Mouse (Mus musculus) left cerebral cortex, postnatal 25 days (tissue): ENCODE results near the gene Gm17349. TPM values are rescaled to one million over a fixed set of nuclear protein-coding genes. Genes with fewer than 3 reads are reported as not detected.

Experiments used
- DNase-seq, 2 experiments: peaks; one replicate each; pipeline ENCODE4 v3.0.0; 2022; ENCODE audit warnings: low spot score in 2 of 2, mixed read lengths in 1 of 2
- intact Hi-C: fragments of 180-260 bp; cut with DNase I; formaldehyde crosslinking; loops from one replicate; pipeline ENCODE4 v1.15.1; 2025
- total RNA-seq, 2 experiments: library from RNA; stranded (reverse); gene quantifications; 2 replicates each; pipeline ENCODE4 v1.2.3; 2021

Gm17349 gene
- total RNA-seq, 2 experiments from 2014 or later, result 7.1 to 7.6 TPM

DNA sequence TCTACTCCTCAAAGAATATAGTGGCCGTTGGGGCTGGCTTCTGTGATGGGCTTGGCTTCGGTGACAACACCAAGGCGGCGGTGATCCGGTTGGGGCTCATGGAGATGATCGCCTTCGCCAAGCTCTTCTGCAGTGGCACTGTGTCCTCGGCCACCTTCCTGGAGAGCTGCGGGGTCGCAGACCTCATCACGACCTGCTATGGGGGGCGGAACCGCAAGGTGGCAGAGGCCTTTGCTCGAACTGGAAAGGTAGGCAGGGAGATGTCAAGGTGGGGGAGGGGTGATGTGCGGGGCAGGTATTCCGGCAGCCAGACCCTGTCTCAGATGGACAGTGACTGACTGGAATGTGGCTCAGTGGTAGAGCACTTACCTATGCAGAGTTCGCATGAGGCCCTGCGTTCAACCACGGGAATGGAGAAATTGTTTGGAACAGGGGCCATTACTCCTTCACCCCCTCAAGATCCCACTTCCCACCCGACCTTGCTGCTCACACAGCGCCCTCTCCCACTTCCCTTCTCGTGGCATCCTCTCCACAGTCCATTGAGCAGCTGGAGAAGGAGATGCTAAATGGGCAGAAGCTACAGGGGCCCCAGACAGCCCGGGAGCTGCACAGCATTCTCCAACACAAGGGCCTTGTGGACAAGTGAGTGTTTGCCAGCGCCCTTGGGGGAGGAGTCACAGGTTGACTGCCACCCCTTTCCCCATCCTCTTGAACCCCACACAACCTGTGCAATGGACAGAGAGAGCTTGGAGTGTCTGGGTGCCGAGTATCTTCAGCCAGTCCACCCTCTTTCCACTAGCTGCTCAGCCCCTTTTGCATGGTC lies 16.8 kb upstream of the Gm17349 start:
- intact Hi-C loops, result no loop called here
- DNase-seq, result no peak

GRCm38 (mm10) chr15:99719865-99720264 lies 14.6 kb upstream of the Gm17349 start:
- intact Hi-C loops, result no loop called here
- DNase-seq, result no peak

DNA sequence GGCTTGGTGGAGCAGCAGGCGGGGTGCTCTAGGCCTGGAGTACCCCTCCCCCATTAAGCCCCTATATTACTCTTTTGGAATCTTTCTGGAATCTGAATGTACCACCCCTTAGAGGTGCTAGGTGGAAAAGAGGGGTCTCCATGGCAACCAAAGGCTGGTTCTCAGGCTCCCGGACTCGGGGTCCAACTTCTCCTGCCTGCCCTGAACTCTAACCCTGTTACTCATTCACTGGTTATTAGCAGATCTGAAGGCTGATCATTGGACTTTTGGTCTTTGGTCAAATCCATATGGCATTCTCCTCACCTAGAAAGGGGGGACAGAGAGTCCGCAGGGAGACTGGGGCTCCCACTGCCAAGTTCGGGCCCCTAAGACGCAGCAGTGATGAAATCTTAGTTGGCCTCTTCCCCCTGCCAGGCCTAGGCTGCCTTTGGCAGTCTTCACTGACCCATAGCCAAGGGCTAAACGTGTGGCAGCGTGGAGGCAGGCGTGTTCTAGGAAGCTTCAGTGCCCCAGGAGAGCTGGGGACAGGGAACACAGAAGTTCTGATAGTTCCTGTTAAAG lies 13.3 kb upstream of the Gm17349 start:
- no peak for DNase-seq
- intact Hi-C loops, result no loop called here

- intact Hi-C loops, result loop anchor here (2.0 kb wide), 1 partner anchor 15 kb away; the partner anchor contains the start of gene Smarcd1
These were observed 12.4 kb upstream of the Gm17349 start, which contains the start of gene Gpd1 for GRCm38 (mm10) chr15:99717386-99718334. TSS of gene Gpd1 (plus strand) at chr15:99717515.

DNA sequence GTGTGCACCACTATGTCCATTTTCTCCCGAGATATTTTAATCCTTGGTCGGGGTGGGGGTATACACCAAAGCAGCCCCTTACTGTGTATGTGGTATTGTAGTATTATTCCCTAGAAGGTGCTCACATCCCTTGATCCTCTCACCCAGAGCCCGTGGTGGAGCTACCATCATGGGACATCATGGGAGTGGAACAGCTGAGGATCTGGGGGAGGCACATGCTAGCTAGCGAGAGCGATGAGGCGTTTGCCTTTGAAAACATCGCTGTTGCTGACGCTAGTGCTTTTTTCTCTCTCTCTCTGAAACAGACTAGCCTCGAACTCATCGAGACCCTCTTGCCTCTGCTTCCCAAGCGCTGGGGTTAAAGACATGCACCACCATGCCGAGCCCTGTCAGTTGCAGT lies 11.5 kb upstream of the Gm17349 start:
- DNase-seq, result peak in 1 of 2 experiments; percentile 77
- intact Hi-C loops, result loop anchor here (2.0 kb wide), 1 partner anchor 14 kb away; the partner anchor contains the start of gene Smarcd1

More at GRCm38 (mm10) chr15:99717386-99718334, 12.4 kb upstream of the Gm17349 start, which contains the start of gene Gpd1:
- DNase-seq, result peak; percentile 74 to 82

GRCm38 (mm10) chr15:99715982-99716746 lies 10.9 kb upstream of the Gm17349 start:
- peak in 1 of 2 experiments; percentile 71 for DNase-seq
- intact Hi-C loops, result loop anchor here (2.0 kb wide), 1 partner anchor 13 kb away; the partner anchor contains the start of gene Smarcd1

DNA sequence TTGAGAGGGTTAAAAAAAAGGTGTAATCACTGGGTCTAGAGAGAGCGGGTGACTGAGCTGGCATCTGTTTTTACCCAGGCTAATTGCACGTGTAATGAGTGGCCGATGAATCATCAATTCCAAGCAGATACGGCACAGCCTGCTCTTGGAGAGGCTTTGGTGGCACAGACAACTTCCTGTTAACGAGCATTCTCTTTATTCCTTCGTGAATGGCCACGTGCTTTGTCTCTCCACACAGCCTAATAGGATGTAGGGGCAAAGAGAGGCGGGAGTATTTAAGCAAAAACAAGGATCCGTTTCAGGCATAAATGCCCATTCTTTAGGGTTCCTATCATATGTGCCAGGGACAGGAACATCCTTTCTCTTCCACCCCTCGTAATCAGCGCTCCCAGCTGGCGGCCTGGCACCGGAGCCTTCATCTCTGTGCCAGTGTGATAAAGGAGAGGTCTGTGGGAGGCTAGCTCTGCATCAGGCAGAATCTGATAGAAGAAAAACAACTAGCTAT lies 10.1 kb upstream of the Gm17349 start:
- intact Hi-C loops, result no loop called here
- DNase-seq, result peak; percentile 74 to 89

- intact Hi-C loops, result no loop called here
These were observed 9.6 kb upstream of the Gm17349 start for GRCm38 (mm10) chr15:99714858-99715257.

GRCm38 (mm10) chr15:99714206-99714605 lies 8.9 kb upstream of the Gm17349 start:
- DNase-seq, result no peak
- intact Hi-C loops, result no loop called here

More at GRCm38 (mm10) chr15:99714858-99715257, 9.6 kb upstream of the Gm17349 start:
- DNase-seq, result peak; percentile 88 to 95

- no peak for DNase-seq
- intact Hi-C loops, result no loop called here
These were observed 8.3 kb upstream of the Gm17349 start for GRCm38 (mm10) chr15:99713569-99713968.

GRCm38 (mm10) chr15:99712666-99713559 lies 7.6 kb upstream of the Gm17349 start:
- no peak for DNase-seq
- intact Hi-C loops, result no loop called here

- DNase-seq, result no peak
- intact Hi-C loops, result no loop called here
These were observed 6.2 kb upstream of the Gm17349 start for GRCm38 (mm10) chr15:99711491-99711890.

DNA sequence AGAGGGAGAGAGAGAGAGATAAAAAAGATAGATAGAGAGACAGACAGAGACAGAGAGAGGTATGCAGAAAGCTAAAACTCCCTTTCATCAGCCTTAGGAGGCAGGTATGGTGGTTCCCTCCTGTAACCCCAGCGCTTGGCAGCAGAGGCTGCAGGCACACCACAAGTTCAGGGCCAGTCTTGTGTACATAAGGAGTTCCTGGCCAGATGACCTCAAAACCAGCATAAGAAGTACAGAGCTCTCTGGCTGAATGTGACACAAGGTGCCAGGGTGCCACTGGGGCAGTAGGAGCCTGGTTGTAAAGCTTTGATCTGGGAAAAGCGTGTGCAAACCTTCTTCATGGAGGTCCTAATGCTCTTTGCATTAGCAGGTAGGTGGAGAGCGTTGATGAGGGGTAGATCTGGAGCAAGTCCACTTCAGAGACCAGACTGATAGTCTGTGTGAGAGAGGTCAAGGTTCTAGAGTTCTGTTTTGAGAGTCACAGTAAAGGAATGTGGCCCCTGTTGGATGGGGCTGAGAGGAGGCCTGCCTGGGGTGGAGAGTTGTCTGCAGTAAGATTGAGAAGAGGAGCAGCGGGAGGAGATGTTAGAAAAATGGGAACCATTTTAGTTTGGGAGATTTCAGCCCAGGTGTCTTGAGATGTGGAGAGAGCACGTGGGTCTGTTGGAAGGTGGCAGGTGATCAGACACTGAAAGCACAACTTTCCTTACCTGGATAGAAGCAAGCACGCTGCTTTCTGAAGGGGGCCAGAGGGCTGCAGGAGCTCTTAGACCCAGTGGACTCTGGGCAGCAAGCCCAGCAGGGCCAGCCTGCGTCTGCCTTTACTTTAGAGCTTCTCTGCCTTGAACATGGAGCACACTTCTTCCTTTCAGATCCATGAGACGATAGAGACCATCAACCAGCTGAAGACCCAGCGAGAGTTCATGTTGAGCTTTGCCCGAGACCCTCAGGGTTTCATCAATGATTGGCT lies 5.2 kb upstream of the Gm17349 start:
- intact Hi-C loops, result no loop called here
- DNase-seq, result no peak

GRCm38 (mm10) chr15:99708176-99708575 lies 2.9 kb upstream of the Gm17349 start:
- DNase-seq, result no peak
- intact Hi-C loops, result no loop called here

DNA sequence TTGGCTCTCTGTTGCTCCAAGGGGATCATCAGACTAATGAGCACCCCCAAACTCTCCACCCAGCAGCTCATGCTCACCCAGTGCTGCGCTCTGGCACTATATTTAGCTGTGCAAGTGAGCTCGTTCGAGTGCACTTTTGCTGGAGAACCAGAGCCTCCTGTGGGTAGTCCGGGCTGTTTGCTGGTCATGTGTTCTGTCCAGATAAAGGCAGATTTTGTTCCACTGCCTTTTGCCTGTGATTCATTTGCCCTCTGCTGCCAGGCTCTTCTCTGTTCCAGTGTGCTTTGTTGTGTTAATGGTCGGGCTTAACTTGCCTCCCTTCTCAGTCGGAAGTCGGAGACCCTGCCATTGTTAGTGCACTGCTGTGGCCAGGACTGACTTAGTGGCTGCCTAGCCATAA lies 409 bp downstream of the Gm17349 start:
- DNase-seq, result peak in 1 of 2 experiments; percentile 68
- intact Hi-C loops, result no loop called here

GRCm38 (mm10) chr15:99704041-99704681 lies 1.1 kb downstream of the Gm17349 start:
- intact Hi-C loops, result no loop called here
- DNase-seq, result peak in 1 of 2 experiments; percentile 82
